Mouse (Mus musculus) kidney, adult 2 months (tissue): ENCODE results near the gene Rtp3. TPM values are rescaled to one million over a fixed set of nuclear protein-coding genes. Genes with fewer than 3 reads are reported as not detected.

Experiments
- DNase-seq: peaks from one replicate; pipeline ENCODE4 v3.0.0; 2021
- H3K27ac ChIP-seq: fragments of 200-500 bp; 2 replicates; pipeline ENCODE4 v1.5.1; 2012; ENCODE audit warnings: low read depth, low read length, control low read depth, inconsistent platforms; ENCODE audit not compliant: insufficient read depth
- H3K27me3 ChIP-seq: fragments of 200-500 bp; replicated peaks from 2 replicates; pipeline ENCODE4 v1.6.1; 2012; ENCODE audit warnings: mild to moderate bottlenecking, moderate library complexity, low read length, inconsistent platforms; ENCODE audit not compliant: control insufficient read depth, insufficient read depth
- H3K36me3 ChIP-seq: fragments of 200-500 bp; 2 replicates; pipeline ENCODE4 v1.6.1; 2012; ENCODE audit warnings: mild to moderate bottlenecking, moderate library complexity, low read length, inconsistent platforms; ENCODE audit not compliant: control insufficient read depth, insufficient read depth
- H3K4me1 ChIP-seq: fragments of 200-500 bp; 2 replicates; pipeline ENCODE4 v1.6.1; 2011; ENCODE audit warnings: low read length; ENCODE audit not compliant: control insufficient read depth, insufficient read depth
- H3K4me3 ChIP-seq: fragments of 200-500 bp; 2 replicates; pipeline ENCODE4 v1.5.1; 2011; ENCODE audit warnings: mild to moderate bottlenecking, low read depth, low read length, control low read depth; ENCODE audit not compliant: insufficient read depth
- CTCF ChIP-seq: fragments of 200-500 bp; conservative IDR thresholded peaks from 2 replicates; pipeline ENCODE4 v1.5.1; 2011; ENCODE audit warnings: low read depth, mild to moderate bottlenecking, control low read depth, low read length, moderate library complexity, mixed read lengths; ENCODE audit not compliant: insufficient read depth, insufficient read length
- POLR2A ChIP-seq: fragments of 200-500 bp; IDR thresholded peaks from one replicate; pipeline ENCODE4 v1.6.1; 2011; ENCODE audit warnings: low read depth, low read length, control low read depth
- WGBS: fragments of 180-500 bp; shearing (Covaris S2); methylation state at CpG from one replicate; pipeline ENCODE4 v1.1.7; 2018; 5-methylcytosine and 5-hydroxymethylcytosine counted together
- polyA plus RNA-seq: library from polyadenylated mRNA; depleted of rRNA; stranded (reverse); fragments of >200 nt; gene quantifications from 2 replicates; pipeline ENCODE4 v1.2.3, GENCODE M21; 2012; rRNA removed

Gene Rtp3
- polyA plus RNA-seq: 9.8 and 11.4 TPM in 2 replicates

GRCm38 (mm10) chr9:110990204-110990603 lies at the start of gene Rtp3:
Gene Rtp3, minus strand, starts transcription at chr9:110990583.
- Histone ChIP-seq H3K36me3 (no peaks in the 10 kb centered on the region), H3K4me1 (peaks cover 4% of the 10 kb centered on the region), H3K27me3 (no peaks in the 10 kb centered on the region), H3K4me3 (peak within 1 kb of the TSS; percentile 53), H3K27ac (peak within 1 kb of the TSS; percentile 74)
- no peak for TF ChIP-seq POLR2A
- no peak for TF ChIP-seq CTCF
- WGBS: 55% methylated on average over 6 of the region's 6 CpGs
- peak; percentile 87 for DNase-seq

GRCm38 (mm10) chr9:111039966-111040365 lies 49.6 kb upstream of the Rtp3 start:
- no peak overlapping the region for H3K4me3 ChIP-seq
- no peaks in the 10 kb centered on the region for H3K36me3 ChIP-seq
- H3K4me1 ChIP-seq: peaks cover 2% of the 10 kb centered on the region; the same call in 1 of the 2 replicates
- H3K27me3 ChIP-seq: no peaks in the 10 kb centered on the region
- TF ChIP-seq CTCF: no peak
- no peak for TF ChIP-seq POLR2A
- 68% methylated on average over 4 of the region's 4 CpGs for WGBS
- DNase-seq: peak; percentile 57
- H3K27ac ChIP-seq: no peak overlapping the region

- 90% methylated on average over 4 of the region's 4 CpGs for WGBS
- TF ChIP-seq POLR2A: no peak
- TF ChIP-seq CTCF: no peak
- no peak for DNase-seq
Measured at GRCm38 (mm10) chr9:111033717-111034116, 43.3 kb upstream of the Rtp3 start.

DNA sequence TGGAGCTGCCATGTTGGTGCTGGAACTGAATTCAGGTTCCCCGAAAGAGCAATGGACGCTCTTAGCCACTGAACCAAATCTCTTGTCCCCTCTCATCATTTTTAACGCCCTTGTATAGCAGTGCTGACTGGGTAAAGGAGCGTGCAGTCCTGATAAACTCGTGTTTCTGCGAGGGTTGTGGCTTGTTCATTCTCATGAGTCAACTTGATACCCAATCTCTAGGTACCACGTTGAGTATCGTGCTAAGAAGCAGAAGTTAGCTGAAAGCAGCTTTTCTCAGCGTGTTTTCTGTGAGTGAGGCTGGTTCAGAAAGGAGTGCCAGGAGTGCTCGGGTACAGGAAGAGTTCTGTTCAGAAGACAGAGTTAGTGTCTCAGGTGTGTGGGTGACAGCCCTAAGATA lies 36.4 kb upstream of the Rtp3 start:
- Histone ChIP-seq H3K4me3 (no peak overlapping the region), H3K36me3 (no peaks in the 10 kb centered on the region), H3K27ac (no peak overlapping the region), H3K4me1 (no peaks in the 10 kb centered on the region), H3K27me3 (no peaks in the 10 kb centered on the region)
- WGBS: 90% methylated on average over 10 of the region's 10 CpGs
- TF ChIP-seq CTCF (no peak), POLR2A (no peak)
- DNase-seq: no peak

More at GRCm38 (mm10) chr9:111033717-111034116, 43.3 kb upstream of the Rtp3 start:
- Histone ChIP-seq H3K27me3 (no peaks in the 10 kb centered on the region), H3K4me3 (no peak overlapping the region), H3K36me3 (no peaks in the 10 kb centered on the region), H3K4me1 (no peaks in the 10 kb centered on the region), H3K27ac (no peak overlapping the region)

- Histone ChIP-seq H3K27ac (no peak within 1 kb of the TSS), H3K4me3 (no peak within 1 kb of the TSS), H3K4me1 (no peaks in the 10 kb centered on the region), H3K36me3 (no peaks in the 10 kb centered on the region), H3K27me3 (no peaks in the 10 kb centered on the region)
- no peak for DNase-seq
- TF ChIP-seq CTCF: no peak
- TF ChIP-seq POLR2A: no peak
- WGBS: 82% methylated on average over 5 of the region's 5 CpGs
Measured at GRCm38 (mm10) chr9:111019022-111019421, 28.6 kb upstream of the Rtp3 start, which contains the start of gene Ltf. Gene Ltf, plus strand, starts transcription at chr9:111019271.

- WGBS: 85% methylated on average over 4 of the region's 4 CpGs
- Histone ChIP-seq H3K27me3 (no peaks in the 10 kb centered on the region), H3K27ac (no peak overlapping the region), H3K4me3 (no peak overlapping the region), H3K4me1 (no peaks in the 10 kb centered on the region), H3K36me3 (no peaks in the 10 kb centered on the region)
- TF ChIP-seq POLR2A (no peak), CTCF (0 out of 2 replicates have a peak, but pooled peaks have one; percentile 5)
- no peak for DNase-seq
Measured at GRCm38 (mm10) chr9:111015658-111016057, 25.3 kb upstream of the Rtp3 start.

- H3K36me3 ChIP-seq: no peaks in the 10 kb centered on the region
- H3K4me3 ChIP-seq: no peak overlapping the region
- WGBS: 86% methylated on average over 3 of the region's 3 CpGs
- peak overlapping the region; percentile 71 for H3K27ac ChIP-seq
- H3K4me1 ChIP-seq: no peaks in the 10 kb centered on the region
- DNase-seq: peak; percentile 73
- TF ChIP-seq POLR2A: no peak
- no peak for TF ChIP-seq CTCF
- no peaks in the 10 kb centered on the region for H3K27me3 ChIP-seq
Measured at GRCm38 (mm10) chr9:111012041-111012440, 21.7 kb upstream of the Rtp3 start.

DNA sequence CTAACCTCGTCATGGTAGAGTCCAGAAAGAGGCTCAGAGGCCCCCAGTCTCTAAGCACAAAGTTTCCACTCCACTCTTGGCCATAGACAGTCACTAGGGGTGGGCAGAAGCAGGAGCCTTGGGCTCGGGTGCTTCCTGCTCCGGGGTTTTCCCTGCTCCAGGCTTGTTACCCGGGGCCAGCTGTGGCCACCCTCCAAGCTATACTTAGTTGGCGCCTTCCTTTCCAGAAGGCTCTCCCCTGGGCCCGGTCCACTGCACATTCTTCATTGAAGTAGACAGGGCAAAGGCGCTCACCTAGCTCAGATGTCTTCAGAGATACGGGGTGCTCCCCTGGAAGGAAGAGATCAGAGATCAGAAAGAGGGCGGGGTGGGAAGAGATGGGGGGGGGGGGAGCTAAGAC lies 21.2 kb upstream of the Rtp3 start:
- 57% methylated on average over 9 of the region's 9 CpGs for WGBS

More for the DNA sequence above, 21.2 kb upstream of the Rtp3 start:
- TF ChIP-seq POLR2A (no peak), CTCF (no peak)
- peak overlapping the region; percentile 80 for H3K27ac ChIP-seq
- H3K4me1 ChIP-seq: no peaks in the 10 kb centered on the region
- no peaks in the 10 kb centered on the region for H3K27me3 ChIP-seq
- no peaks in the 10 kb centered on the region for H3K36me3 ChIP-seq
- DNase-seq: peak; percentile 75
- H3K4me3 ChIP-seq: no peak overlapping the region
